Mouse (Mus musculus) right cerebral cortex, postnatal 25 days (tissue): ENCODE data around the gene Ntpcr.

Experiments used
- DNase-seq: peaks from one replicate; pipeline ENCODE4 v3.0.0; 2022

Ntpcr gene

DNA sequence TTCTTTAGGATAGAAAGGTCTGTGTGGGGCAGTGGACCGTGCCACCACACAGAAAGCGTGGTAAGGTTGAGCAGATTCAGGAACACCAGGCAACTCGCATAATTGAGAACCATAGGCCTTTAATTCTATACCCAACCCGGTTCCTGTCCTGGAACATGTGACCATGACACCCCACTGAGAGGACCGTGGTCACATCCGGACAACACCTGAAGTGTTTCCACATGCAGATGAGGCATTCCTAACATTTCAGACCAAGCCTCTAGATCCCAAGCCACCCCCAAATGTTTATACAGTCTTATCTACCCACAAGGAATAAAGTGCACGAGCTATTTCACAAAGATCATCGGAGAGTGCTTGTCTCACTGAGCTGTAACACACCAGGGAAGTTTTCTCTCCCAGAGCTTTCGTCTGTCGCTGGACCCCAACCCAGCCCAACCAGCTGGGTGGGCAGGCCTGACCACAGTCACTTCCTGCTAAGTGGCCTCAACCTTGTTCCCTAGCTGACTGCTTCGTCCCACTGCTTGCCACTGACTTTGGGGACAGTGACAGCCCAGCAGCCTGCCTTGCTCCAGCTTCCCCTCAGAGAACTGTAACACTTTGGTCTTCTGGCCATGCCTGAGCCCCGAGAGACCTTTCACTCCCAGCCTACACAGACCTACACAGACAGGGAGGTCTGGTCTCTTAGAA lies 47.9 kb downstream of the Ntpcr start:
- no peak for DNase-seq

DNA sequence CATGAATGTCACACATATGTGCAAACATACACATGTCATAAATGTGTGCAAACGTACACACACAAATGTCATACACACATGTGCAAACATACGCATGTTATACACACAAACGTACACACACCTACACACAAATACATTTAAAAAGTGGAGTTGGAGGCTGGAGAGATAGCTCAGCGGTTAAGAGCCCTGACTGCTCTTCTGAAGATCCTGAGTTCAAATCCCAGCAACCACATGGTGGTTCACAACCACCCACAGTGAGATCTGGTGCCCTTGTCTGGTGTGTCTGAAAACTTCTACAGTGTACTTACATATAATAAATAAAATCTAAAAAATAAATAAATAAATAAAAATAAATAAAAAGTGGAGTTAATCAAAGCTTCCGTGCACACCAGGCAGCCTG lies 49.2 kb downstream of the Ntpcr start:
- DNase-seq = no peak

DNA sequence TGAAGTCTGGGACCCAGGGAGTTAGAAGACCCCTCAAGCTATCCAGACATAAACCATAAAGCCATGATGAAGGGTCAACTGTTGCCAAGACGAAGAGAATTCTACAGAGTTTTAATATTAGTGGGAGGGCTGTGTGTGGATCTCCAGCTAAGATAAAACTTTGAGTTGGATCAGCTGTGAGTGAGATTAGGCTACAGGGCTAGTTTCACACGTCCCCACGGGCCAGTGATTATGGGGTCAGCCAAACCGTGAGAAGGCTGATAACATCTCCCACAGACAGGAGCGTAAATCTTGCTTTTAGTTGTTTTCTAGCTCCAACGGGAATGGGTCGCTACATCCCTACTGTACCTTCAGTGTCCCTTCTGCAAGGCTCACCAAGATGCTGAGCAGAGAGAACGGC lies 49.9 kb downstream of the Ntpcr start:
- DNase-seq = no peak

DNA sequence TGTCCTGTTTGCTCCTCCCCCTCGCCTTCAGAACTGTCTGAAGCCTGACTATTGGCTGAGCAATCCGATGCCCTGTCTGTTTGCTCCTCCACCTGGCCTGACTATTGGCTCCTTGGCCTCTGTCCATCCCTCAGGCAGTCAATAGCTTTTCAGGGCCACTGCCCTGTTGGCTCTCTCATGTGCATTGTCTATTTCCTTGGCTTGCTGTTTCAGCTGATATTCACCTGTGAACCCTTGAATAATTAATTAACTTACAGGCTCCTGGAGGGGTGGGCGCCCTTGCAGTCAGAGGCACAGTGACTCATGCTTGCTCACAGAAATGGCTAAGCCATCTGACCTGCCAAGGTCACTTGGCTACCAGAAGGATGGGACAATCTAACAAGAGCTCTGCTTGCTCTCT lies 52.4 kb downstream of the Ntpcr start:
- DNase-seq = no peak

DNA sequence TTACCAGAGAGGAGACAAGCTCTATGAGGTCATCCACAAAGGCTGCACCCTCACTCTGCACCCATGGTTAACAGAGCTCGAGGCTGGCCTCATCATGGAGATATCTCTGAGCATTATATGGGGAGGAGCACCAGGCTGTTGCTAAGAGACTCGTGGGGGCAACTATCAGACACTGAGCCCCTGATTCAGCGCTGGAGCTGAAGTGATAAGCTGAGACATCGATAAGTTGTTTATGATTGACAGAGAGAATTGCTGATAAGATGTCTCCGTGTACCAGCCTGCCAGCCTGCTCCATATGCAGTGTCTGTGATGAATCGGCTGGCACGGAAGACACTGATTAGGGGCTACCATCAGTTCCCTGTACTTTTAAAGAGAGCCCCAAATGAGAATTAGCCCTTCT lies 57.1 kb downstream of the Ntpcr start:
- no peak for DNase-seq

DNA sequence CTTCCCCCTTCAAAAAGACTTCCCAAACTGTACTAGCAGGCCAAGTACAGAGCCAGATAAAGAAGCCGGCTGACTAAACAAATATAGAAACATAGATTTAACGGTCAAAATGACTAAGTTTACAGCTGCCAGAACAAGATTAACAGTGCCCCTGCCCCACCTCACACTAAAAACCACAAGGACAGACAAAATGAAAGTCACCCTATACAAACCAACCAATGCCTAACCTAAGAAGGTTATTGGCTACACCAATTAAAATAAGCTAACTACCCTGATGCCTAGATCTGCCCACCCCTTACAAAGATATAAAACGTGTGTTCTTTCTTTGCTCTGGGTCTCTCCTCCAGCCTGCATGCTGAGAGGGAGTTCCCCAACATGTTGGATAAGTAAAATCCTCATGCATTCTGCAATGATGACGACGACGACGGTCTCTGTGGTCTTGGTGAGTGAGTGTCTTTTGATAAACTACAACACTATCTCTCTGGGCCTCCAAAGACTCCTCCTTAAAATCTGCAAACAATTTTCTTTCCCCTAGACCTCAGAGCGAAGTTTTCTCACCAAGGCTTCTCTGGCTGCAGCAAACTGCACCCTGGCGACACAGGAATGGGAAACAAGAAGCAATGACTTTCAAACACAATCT lies 63.2 kb downstream of the Ntpcr start:
- no peak for DNase-seq

DNA sequence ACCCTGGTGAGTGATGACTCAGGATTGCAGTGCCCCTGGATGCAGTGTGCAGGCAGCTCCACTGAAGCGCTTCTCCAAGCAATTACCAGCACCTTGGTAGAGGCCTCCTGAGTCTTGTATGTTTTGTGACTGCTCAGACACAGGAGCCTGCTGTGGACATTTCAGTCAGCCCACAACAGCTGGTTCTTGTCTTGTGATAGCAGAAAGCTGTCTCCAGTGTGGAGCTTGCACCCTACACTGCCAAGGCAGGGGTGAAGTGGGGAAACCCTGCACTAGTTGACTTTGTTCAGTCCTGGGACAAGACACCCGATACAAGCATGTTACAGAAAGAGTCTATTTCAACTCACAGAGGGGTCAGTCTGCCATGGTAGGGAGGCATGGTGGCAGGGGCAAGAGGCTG lies 65.6 kb downstream of the Ntpcr start:
- no peak for DNase-seq

DNA sequence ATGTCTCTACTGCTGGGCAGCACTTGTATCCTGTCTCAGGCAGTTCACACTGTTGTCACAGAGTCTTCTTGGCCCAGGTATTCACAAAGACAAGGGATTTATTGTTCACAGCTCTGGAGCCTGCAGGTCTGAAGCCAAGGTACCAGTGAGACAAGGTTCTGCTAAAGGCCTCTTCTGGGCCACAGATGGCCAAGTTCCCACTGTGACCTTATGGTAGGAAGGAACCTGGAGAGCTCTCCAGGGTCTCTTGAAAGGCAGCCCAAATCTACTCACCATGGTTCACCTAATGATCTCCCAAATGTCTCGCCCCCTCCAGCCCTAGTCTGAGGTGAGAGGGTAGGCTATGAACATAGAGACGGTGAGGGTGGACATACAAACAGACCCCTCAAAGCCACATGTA lies 67.2 kb downstream of the Ntpcr start:
- no peak for DNase-seq
